Mouse (Mus musculus) retina, postnatal 7 days (tissue): ENCODE results near the gene Sp3.
"Not testable (repeated sequence)": the region's sequence is repeated elsewhere in the genome, so short reads cannot be mapped to it uniquely, and the experiment has no call there.

Source experiments
- DNase-seq: peaks from one replicate; pipeline ENCODE4 v3.0.0-alpha.2; 2012; ENCODE audit warnings: low read depth, low spot score

The Sp3 gene

GRCm38 (mm10) chr2:72916170-72916569 is 64.1 kb downstream of the Sp3 start:
- no peak for DNase-seq

GRCm38 (mm10) chr2:72915245-72915930 is 64.9 kb downstream of the Sp3 start:
- DNase-seq: no peak

GRCm38 (mm10) chr2:72913458-72913760 is 66.8 kb downstream of the Sp3 start:
- peak; percentile 48 for DNase-seq

- DNase-seq: no peak
Observed at GRCm38 (mm10) chr2:72912708-72913457, 67.4 kb downstream of the Sp3 start.

GRCm38 (mm10) chr2:72911527-72911926 is 68.7 kb downstream of the Sp3 start:
- DNase-seq: no peak

- DNase-seq: no peak
Observed at GRCm38 (mm10) chr2:72909046-72909445, 71.2 kb downstream of the Sp3 start.

- no peak for DNase-seq
Observed at GRCm38 (mm10) chr2:72908191-72908910, 71.9 kb downstream of the Sp3 start.

GRCm38 (mm10) chr2:72906745-72907144 is 73.5 kb downstream of the Sp3 start:
- no peak for DNase-seq

GRCm38 (mm10) chr2:72902816-72903680 is 77.2 kb downstream of the Sp3 start:
- not testable (repeated sequence) for DNase-seq

GRCm38 (mm10) chr2:72898782-72899305 is 81.4 kb downstream of the Sp3 start:
- no peak for DNase-seq

- DNase-seq: no peak
Observed at GRCm38 (mm10) chr2:72898094-72898781, 82.0 kb downstream of the Sp3 start.

GRCm38 (mm10) chr2:72889806-72890205 is 90.4 kb downstream of the Sp3 start:
- no peak for DNase-seq
